ENCODE assay signal across 12 mouse cellular contexts in the genomic region with DNA sequence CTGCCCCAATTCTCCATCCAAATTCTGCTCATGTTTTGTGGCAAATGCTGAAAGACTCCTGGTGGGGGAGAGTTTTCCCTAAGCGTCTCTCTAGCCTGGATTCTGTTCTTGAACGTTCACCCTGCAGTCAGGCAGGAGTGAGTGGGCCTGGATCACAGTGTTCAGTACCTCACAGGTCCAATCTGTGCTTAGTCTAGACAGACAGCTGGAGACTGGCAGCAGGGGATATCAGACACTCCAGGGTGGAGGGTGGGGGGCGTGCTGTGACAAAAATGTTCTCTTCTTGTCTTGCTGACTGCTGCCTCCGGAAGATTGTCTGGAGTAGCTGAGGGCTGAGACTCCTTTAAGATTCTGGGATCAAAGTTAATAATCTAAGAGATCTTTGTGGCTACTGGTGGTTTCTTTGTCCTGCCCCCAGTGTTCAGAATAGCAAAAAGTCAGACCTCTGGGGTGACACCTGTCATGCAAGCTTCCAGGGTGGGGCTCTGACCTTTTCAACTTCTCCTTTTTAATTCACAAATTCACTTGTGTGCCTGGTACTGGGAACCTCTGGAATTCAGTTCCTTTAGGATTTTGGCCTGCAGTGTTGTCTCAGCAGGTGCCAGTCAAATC.
A peak's percentile ranks its signal among the peaks of the same experiment; 100 is the strongest.
DNase-seq lines count a peak whose midpoint lies in the region; ATAC-seq and TF ChIP-seq lines count a peak whose summit lies in the region.
"Had no signal": no experiment of that assay in that cellular context is flagged by ENCODE, and none has a peak within 500 bp of the region (broad histone marks: within the 10 kb centered on the region; RNA-seq: fewer than 3 reads in every experiment).

No protein-coding gene starts in this region.

- no peaks in the 10 kb centered on the region for H3K36me3 ChIP-seq in forebrain, postnatal 0 days (ENCODE audit: insufficient read depth)
- no peaks in the 10 kb centered on the region for H3K36me3 ChIP-seq in forebrain, embryonic 14.5 days (ENCODE audit: control insufficient read depth, insufficient read depth, low read length)
- no peaks in the 10 kb centered on the region for H3K36me3 ChIP-seq in intestine, embryonic 15.5 days
- H3K36me3 ChIP-seq: embryonic facial prominence, embryonic 10.5 days; forebrain, embryonic 12.5 days; lung, embryonic 15.5 days had no signal

- H3K4me3 ChIP-seq in forebrain, postnatal 0 days (ENCODE audit: low read depth, low read length) = no peak overlapping the region
- no peak overlapping the region for H3K4me3 ChIP-seq in forebrain, embryonic 14.5 days (ENCODE audit: low read depth, low read length)
- H3K4me3 ChIP-seq in intestine, embryonic 15.5 days (replicated peaks) = no peak overlapping the region
- H3K4me3 ChIP-seq: embryonic facial prominence, embryonic 10.5 days; forebrain, embryonic 12.5 days; lung, embryonic 15.5 days had no signal

- TF ChIP-seq CTCF in forebrain, postnatal 0 days (IDR thresholded peaks at IDR 0.05; ENCODE audit: low read depth) = no peak

- intact Hi-C loops in left cerebral cortex, postnatal 14 days (cut with DNase I) = no loop called here

- no peaks in the 10 kb centered on the region for H3K27me3 ChIP-seq in forebrain, postnatal 0 days (ENCODE audit: insufficient read depth, low read length)
- no peaks in the 10 kb centered on the region for H3K27me3 ChIP-seq in forebrain, embryonic 14.5 days (replicated peaks; ENCODE audit: control insufficient read depth, insufficient read depth, low read length)
- H3K27me3 ChIP-seq in intestine, embryonic 15.5 days (replicated peaks) = no peaks in the 10 kb centered on the region
- H3K27me3 ChIP-seq: forebrain, embryonic 12.5 days; lung, embryonic 15.5 days had no signal

- no peaks in the 10 kb centered on the region for H3K4me1 ChIP-seq in forebrain, postnatal 0 days (ENCODE audit: insufficient read depth)
- H3K4me1 ChIP-seq in forebrain, embryonic 14.5 days (ENCODE audit: control insufficient read depth, insufficient read depth, low read length) = no peaks in the 10 kb centered on the region
- no peaks in the 10 kb centered on the region for H3K4me1 ChIP-seq in intestine, embryonic 15.5 days (replicated peaks)
- H3K4me1 ChIP-seq: lung, embryonic 15.5 days had no signal

- no peak overlapping the region for H3K4me2 ChIP-seq in forebrain, postnatal 0 days (ENCODE audit: low read depth)
- no peak overlapping the region for H3K4me2 ChIP-seq in forebrain, embryonic 14.5 days (ENCODE audit: low read length)
- no peak overlapping the region for H3K4me2 ChIP-seq in intestine, embryonic 15.5 days (replicated peaks)
- H3K4me2 ChIP-seq: forebrain, embryonic 12.5 days; lung, embryonic 15.5 days had no signal

- no peaks in the 10 kb centered on the region for H3K9me3 ChIP-seq in forebrain, postnatal 0 days (ENCODE audit: low read length)
- no peaks in the 10 kb centered on the region for H3K9me3 ChIP-seq in forebrain, embryonic 14.5 days (replicated peaks; ENCODE audit: control insufficient read depth, low read length)
- no peaks in the 10 kb centered on the region for H3K9me3 ChIP-seq in intestine, embryonic 15.5 days
- H3K9me3 ChIP-seq: embryonic facial prominence, embryonic 10.5 days; forebrain, embryonic 12.5 days; lung, embryonic 15.5 days had no signal

- DNase-seq in forebrain, postnatal 0 days = no peak
- DNase-seq in forebrain, embryonic 14.5 days (ENCODE audit: low spot score) = no peak
- peak; percentile 45 for DNase-seq in 416B (ENCODE audit: low read depth)
- peak; percentile 23 to 34 for DNase-seq in frontal cortex, postnatal 14 days (ENCODE audit: low spot score in 2 of 2)
- DNase-seq in left cerebral cortex, postnatal 14 days (ENCODE audit: low spot score in 2 of 2) = peak; percentile 58 to 78
- no peak for DNase-seq in lung, postnatal 10 days
- DNase-seq in cerebellum, postnatal 36 days = no peak

- WGBS in forebrain, postnatal 0 days = 38% methylated on average over 4 of the region's 4 CpGs
- 20% methylated on average over 4 of the region's 4 CpGs for WGBS in forebrain, embryonic 14.5 days
- WGBS in intestine, embryonic 15.5 days = 69% methylated on average over 4 of the region's 4 CpGs

- ATAC-seq in forebrain, postnatal 0 days = 0 out of 2 replicates have a peak, but pooled peaks have one; percentile 42
- no peak for ATAC-seq in forebrain, embryonic 14.5 days
- ATAC-seq in intestine, embryonic 15.5 days = no peak
- ATAC-seq: hindbrain, postnatal 0 days had no signal

- H3K9ac ChIP-seq in forebrain, postnatal 0 days = no peak overlapping the region
- no peak overlapping the region for H3K9ac ChIP-seq in forebrain, embryonic 14.5 days (ENCODE audit: low read length)
- no peak overlapping the region for H3K9ac ChIP-seq in intestine, embryonic 15.5 days
- H3K9ac ChIP-seq: forebrain, embryonic 12.5 days; lung, embryonic 15.5 days had no signal

- no peak overlapping the region for H3K27ac ChIP-seq in forebrain, postnatal 0 days (ENCODE audit: low read depth, low read length)
- H3K27ac ChIP-seq in forebrain, embryonic 14.5 days (ENCODE audit: low read depth, low read length) = no peak overlapping the region
- H3K27ac ChIP-seq in intestine, embryonic 15.5 days = no peak overlapping the region
- H3K27ac ChIP-seq: embryonic facial prominence, embryonic 10.5 days; forebrain, embryonic 12.5 days; hindbrain, postnatal 0 days; lung, embryonic 15.5 days had no signal

Comparison
In these comparisons a context has a peak if more than half of its experiments do, and no peak if none do; other contexts are left out.
1. DNase-seq: peak in 416B (single experiment), frontal cortex, postnatal 14 days (2 of 2) and left cerebral cortex, postnatal 14 days (2 of 2); none in forebrain, postnatal 0 days (single experiment), forebrain, embryonic 14.5 days (single experiment), lung, postnatal 10 days (single experiment) and cerebellum, postnatal 36 days (0 of 2).